Mouse (Mus musculus) left cerebral cortex, adult 8-10 months (tissue): ENCODE results near the gene Unc45b. TPM values are rescaled to one million over a fixed set of nuclear protein-coding genes. Genes with fewer than 3 reads are reported as not detected.
"Not testable (repeated sequence)": the region's sequence is repeated elsewhere in the genome, so short reads cannot be mapped to it uniquely, and the experiment has no call there.

Experiments used
- DNase-seq, 2 experiments: peaks; one replicate each; pipeline ENCODE4 v3.0.0; 2022; ENCODE audit warnings: low spot score in 2 of 2
- total RNA-seq, 4 experiments: library from RNA; stranded (reverse); gene quantifications; 2 replicates each; pipeline ENCODE4 v1.2.4; 2022

Unc45b gene
- total RNA-seq, 4 experiments from 2014 or later: 0.75 to 3.4 (median 1.8) TPM

- no peak for DNase-seq
These were observed 12.9 kb upstream of the Unc45b start for GRCm38 (mm10) chr11:82897478-82897877.

- DNase-seq: no peak
These were observed 10.6 kb upstream of the Unc45b start for GRCm38 (mm10) chr11:82899720-82900119.

GRCm38 (mm10) chr11:82901606-82902310 lies 8.6 kb upstream of the Unc45b start:
- no peak for DNase-seq

GRCm38 (mm10) chr11:82904952-82905351 lies 5.4 kb upstream of the Unc45b start:
- DNase-seq: no peak

GRCm38 (mm10) chr11:82905816-82906215 lies 4.5 kb upstream of the Unc45b start:
- DNase-seq: no peak

- DNase-seq: peak; percentile 80 to 94
These were observed 2.4 kb upstream of the Unc45b start, which contains the start of gene Nle1 for GRCm38 (mm10) chr11:82907651-82908607. Nle1 (minus strand) TSS chr11:82908411.

GRCm38 (mm10) chr11:82908608-82908989 lies 1.8 kb upstream of the Unc45b start:
- no peak for DNase-seq

- no peak for DNase-seq
These were observed 484 bp downstream of the Unc45b start for GRCm38 (mm10) chr11:82910679-82911389.

GRCm38 (mm10) chr11:82914711-82915352 lies 4.5 kb downstream of the Unc45b start:
- peak in 1 of 2 experiments; percentile 50 for DNase-seq

GRCm38 (mm10) chr11:82920768-82921167 lies 10.4 kb downstream of the Unc45b start:
- DNase-seq: no peak

- DNase-seq: no peak
These were observed 11.3 kb downstream of the Unc45b start for GRCm38 (mm10) chr11:82921691-82922090.

GRCm38 (mm10) chr11:82923910-82924309 lies 13.6 kb downstream of the Unc45b start:
- not testable (repeated sequence) for DNase-seq

- no peak for DNase-seq
These were observed 18.7 kb downstream of the Unc45b start for GRCm38 (mm10) chr11:82928897-82929632.

GRCm38 (mm10) chr11:82929633-82929950 lies 19.2 kb downstream of the Unc45b start:
- no peak for DNase-seq

GRCm38 (mm10) chr11:82930391-82930955 lies 20.1 kb downstream of the Unc45b start:
- not testable (repeated sequence) for DNase-seq

GRCm38 (mm10) chr11:82931161-82931560 lies 20.8 kb downstream of the Unc45b start:
- not testable (repeated sequence) for DNase-seq

- DNase-seq: not testable (repeated sequence)
These were observed 21.5 kb downstream of the Unc45b start for GRCm38 (mm10) chr11:82931671-82932450.

- DNase-seq: no peak
These were observed 22.8 kb downstream of the Unc45b start for GRCm38 (mm10) chr11:82933186-82933585.

- DNase-seq: no peak
These were observed 33.0 kb downstream of the Unc45b start for GRCm38 (mm10) chr11:82943336-82943735.
